Mouse (Mus musculus) embryonic facial prominence, embryonic 13.5 days (tissue): ENCODE measurements around the gene Zfp664. TPM values are rescaled to one million over a fixed set of nuclear protein-coding genes. Genes with fewer than 3 reads are reported as not detected.

ENCODE experiments used
- ATAC-seq: fragments of 200-750 bp; cut with Nextera tagmentation; 2 replicates; pipeline ENCODE4 v1.8.0; 2017; ENCODE audit warnings: low read depth; ENCODE audit not compliant: insufficient number of reproducible peaks, insufficient read depth, low FRiP score, low TSS enrichment
- H3K27ac ChIP-seq: fragments of 300-500 bp; sonication (generic); 2 replicates; pipeline ENCODE4 v1.5.1; 2015; ENCODE audit warnings: moderate library complexity, mild to moderate bottlenecking, inconsistent platforms
- H3K27me3 ChIP-seq: fragments of 300-500 bp; sonication (generic); 2 replicates; pipeline ENCODE4 v1.6.1; 2015; ENCODE audit warnings: mild to moderate bottlenecking, inconsistent platforms
- H3K36me3 ChIP-seq: fragments of 300-500 bp; sonication (generic); 2 replicates; pipeline ENCODE4 v1.6.1; 2015; ENCODE audit warnings: mild to moderate bottlenecking, inconsistent platforms
- H3K4me1 ChIP-seq: fragments of 300-500 bp; sonication (generic); 2 replicates; pipeline ENCODE4 v1.6.1; 2015; ENCODE audit warnings: inconsistent platforms
- H3K4me2 ChIP-seq: fragments of 300-500 bp; sonication (generic); 2 replicates; pipeline ENCODE4 v1.6.1; 2015; ENCODE audit warnings: moderate library complexity, mild to moderate bottlenecking, inconsistent platforms
- H3K4me3 ChIP-seq: fragments of 300-500 bp; sonication (generic); 2 replicates; pipeline ENCODE4 v1.5.1; 2015; ENCODE audit warnings: mild to moderate bottlenecking, inconsistent platforms
- H3K9ac ChIP-seq: fragments of 300-500 bp; sonication (generic); 2 replicates; pipeline ENCODE4 v1.6.1; 2015; ENCODE audit warnings: mild to moderate bottlenecking, inconsistent platforms
- H3K9me3 ChIP-seq: fragments of 300-500 bp; sonication (generic); 2 replicates; pipeline ENCODE4 v1.6.1; 2016; ENCODE audit warnings: inconsistent platforms
- WGBS: fragments of 180-500 bp; shearing (Covaris S2); methylation state at CpG from one replicate; pipeline ENCODE4 v1.1.7; 2015; ENCODE audit warnings: mixed read lengths; 5-methylcytosine and 5-hydroxymethylcytosine counted together
- polyA plus RNA-seq: library from polyadenylated mRNA; unstranded; fragments of >200 nt; fragmentation: Nextera tagmentation; extraction: Ambion mirVana; gene quantifications from 2 replicates; pipeline ENCODE4 v1.2.1, GENCODE M21; 2015

Gene Zfp664
- polyA plus RNA-seq, 1 experiment from 2014 or later = 113 TPM

DNA sequence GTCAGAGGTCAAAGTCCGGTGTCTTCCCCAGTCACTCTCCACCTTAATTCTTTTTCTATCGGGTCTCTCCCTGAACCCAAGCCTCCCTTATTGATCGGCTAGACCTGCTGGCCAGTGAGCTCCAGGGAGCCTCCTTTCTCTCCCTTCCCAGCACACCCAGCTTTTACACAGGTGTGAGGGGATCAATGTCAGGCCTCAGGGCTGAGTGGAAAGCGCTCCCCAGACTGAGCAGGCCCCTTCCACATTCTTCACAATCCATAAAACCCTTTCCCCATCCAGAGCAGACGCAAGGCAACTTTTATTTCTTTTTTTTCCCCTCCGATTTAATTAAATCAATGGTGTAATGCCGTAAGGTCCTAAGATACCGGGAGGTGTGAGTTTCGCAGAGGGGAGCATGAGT, 68.1 kb downstream of the Zfp664 start:
- peaks cover 27% of the 10 kb centered on the region for H3K4me1 ChIP-seq
- no peak overlapping the region for H3K4me3 ChIP-seq
- no peak overlapping the region for H3K4me2 ChIP-seq
- H3K9ac ChIP-seq = 0 out of 2 replicates have a peak overlapping the region, but pooled peaks have one; percentile 44
- WGBS = 20% methylated on average over 9 of the region's 9 CpGs
- no peaks in the 10 kb centered on the region for H3K36me3 ChIP-seq
- no peak for ATAC-seq
- peak overlapping the region; percentile 82 for H3K27ac ChIP-seq
- no peaks in the 10 kb centered on the region; the same call in 1 of the 2 replicates for H3K9me3 ChIP-seq
- no peaks in the 10 kb centered on the region for H3K27me3 ChIP-seq

DNA sequence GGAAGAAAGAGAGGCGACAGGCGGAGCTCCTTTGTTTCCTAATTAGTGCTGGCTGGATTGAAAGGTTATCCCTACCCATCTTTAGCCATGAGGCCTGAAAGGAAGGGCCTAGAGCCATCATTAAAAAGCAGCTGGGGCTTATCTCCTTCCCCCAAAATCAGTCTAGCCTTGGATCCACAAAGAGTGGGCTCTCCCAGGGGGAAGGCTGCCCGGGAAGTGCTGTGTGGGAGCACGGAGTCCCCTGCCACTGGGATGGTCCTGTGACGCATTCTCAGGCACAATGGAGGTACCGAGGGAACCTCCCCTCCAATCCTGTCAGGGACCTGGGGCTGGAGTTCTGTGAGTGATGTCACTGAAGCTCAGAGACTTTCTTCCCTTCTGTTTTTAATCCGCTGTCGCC, 68.6 kb downstream of the Zfp664 start:
- Histone ChIP-seq H3K4me3 (no peak overlapping the region), H3K9me3 (no peaks in the 10 kb centered on the region; the same call in 1 of the 2 replicates), H3K27ac (peak overlapping the region; percentile 82), H3K4me1 (peaks cover 25% of the 10 kb centered on the region), H3K36me3 (no peaks in the 10 kb centered on the region), H3K27me3 (no peaks in the 10 kb centered on the region), H3K4me2 (no peak overlapping the region), H3K9ac (peak overlapping the region; percentile 44)
- 16% methylated on average over 8 of the region's 8 CpGs for WGBS
- no peak for ATAC-seq

DNA sequence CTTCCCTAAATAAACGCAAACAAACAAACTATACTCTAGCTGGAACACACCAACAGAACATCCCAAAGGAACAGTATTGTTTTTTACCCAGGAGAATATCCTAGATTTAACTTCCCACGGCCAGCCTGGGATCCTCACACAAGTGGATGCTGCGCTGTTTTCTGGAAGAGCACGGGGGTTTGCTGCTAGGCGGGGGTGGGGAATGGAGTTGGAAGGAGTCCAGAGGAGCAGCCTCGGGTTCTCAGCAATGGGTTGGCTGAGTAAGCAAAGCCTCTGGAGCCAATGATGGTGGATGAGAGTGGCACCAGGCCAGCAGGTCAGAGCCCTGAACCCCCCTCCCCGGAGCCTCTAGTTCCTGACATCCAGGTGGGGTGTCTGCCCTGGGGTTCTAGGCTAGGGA, 72.1 kb downstream of the Zfp664 start:
- ATAC-seq = no peak
- Histone ChIP-seq H3K9ac (no peak overlapping the region), H3K4me2 (no peak overlapping the region), H3K27me3 (no peaks in the 10 kb centered on the region), H3K27ac (no peak overlapping the region), H3K36me3 (no peaks in the 10 kb centered on the region), H3K4me1 (peaks cover 25% of the 10 kb centered on the region), H3K4me3 (no peak overlapping the region), H3K9me3 (no peaks in the 10 kb centered on the region)
- 62% methylated on average over 7 of the region's 7 CpGs for WGBS

DNA sequence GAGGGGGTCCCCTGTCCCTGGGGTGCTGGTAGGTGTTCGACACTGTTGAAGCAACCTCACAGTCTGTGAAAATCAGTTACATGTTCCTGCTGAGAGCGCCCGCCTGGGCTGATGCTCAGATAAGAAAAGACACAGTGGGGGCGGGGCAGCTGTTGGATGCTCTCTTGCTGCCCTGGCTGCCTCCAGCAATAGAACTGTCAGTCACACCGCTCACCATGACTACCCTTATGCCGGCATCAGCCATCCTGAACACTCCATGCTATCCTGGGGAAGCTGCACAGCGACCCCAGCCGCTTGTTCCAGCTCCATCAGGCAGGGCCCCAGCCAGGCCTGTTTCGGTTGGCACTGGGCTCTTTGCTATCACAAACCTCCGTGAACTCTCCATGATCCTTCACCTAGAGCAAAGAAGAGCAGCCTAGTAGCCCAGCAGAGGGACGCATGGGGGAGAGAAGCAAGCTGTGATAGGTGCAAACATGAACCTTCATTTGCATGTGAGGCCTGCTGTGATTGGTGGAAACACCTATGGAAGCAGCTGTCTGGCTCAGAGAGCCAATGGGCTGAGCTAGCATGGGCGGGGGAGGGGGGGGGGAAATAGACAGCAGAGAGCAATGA, 80.8 kb downstream of the Zfp664 start:
- no peak overlapping the region for H3K4me2 ChIP-seq
- no peaks in the 10 kb centered on the region; the same call in 1 of the 2 replicates for H3K9me3 ChIP-seq
- no peak for ATAC-seq
- no peak overlapping the region for H3K9ac ChIP-seq
- WGBS = 81% methylated on average over 12 of the region's 12 CpGs
- no peaks in the 10 kb centered on the region for H3K36me3 ChIP-seq
- peaks cover 4% of the 10 kb centered on the region; the same call in 1 of the 2 replicates for H3K4me1 ChIP-seq
- no peak overlapping the region for H3K27ac ChIP-seq
- H3K27me3 ChIP-seq = no peaks in the 10 kb centered on the region
- H3K4me3 ChIP-seq = no peak overlapping the region

DNA sequence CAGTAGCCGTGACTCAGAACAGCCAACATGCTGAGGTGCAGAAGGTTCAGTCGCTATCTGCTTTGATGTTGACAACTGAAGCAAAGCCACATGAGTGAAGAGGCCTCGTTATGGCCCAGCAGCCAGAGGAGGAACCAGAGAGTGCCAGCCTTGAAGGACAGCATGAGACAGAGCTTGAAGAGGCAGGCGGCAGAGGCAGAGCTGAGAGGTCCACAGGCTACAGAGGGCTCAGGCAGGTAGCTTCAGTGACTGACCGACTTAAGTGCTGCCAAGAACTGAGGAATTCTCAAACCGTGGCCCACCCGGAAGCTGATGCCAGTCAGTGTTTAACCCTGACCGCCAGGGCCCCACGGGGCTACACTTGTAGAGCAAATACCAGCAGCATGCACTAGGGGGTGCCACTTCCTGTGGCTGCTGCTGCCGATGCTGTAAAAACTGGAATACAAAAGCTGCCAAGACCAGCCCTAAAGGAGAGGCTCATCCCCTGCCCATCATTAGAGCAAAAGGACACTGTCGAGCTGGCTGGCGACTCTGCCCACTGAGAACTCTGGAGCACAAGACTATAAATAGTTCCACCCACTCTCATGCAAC, 81.4 kb downstream of the Zfp664 start:
- H3K4me3 ChIP-seq = no peak overlapping the region
- no peak for ATAC-seq
- WGBS = 65% methylated on average over 12 of the region's 12 CpGs
- no peak overlapping the region for H3K27ac ChIP-seq
- H3K4me1 ChIP-seq = peaks cover 4% of the 10 kb centered on the region; the same call in 1 of the 2 replicates
- no peaks in the 10 kb centered on the region; the same call in 1 of the 2 replicates for H3K9me3 ChIP-seq
- H3K36me3 ChIP-seq = no peaks in the 10 kb centered on the region
- H3K27me3 ChIP-seq = no peaks in the 10 kb centered on the region
- H3K4me2 ChIP-seq = no peak overlapping the region
- H3K9ac ChIP-seq = no peak overlapping the region

GRCm38 (mm10) chr5:124944384-124944783, 81.9 kb downstream of the Zfp664 start:
- no peak for ATAC-seq
- Histone ChIP-seq H3K4me1 (peaks cover 4% of the 10 kb centered on the region; the same call in 1 of the 2 replicates), H3K27ac (no peak overlapping the region), H3K36me3 (no peaks in the 10 kb centered on the region), H3K4me2 (no peak overlapping the region), H3K4me3 (no peak overlapping the region), H3K9me3 (no peaks in the 10 kb centered on the region; the same call in 1 of the 2 replicates), H3K27me3 (no peaks in the 10 kb centered on the region), H3K9ac (no peak overlapping the region)
- 84% methylated on average over 10 of the region's 10 CpGs for WGBS

- WGBS = 78% methylated on average over 4 of the region's 4 CpGs
- H3K4me3 ChIP-seq = no peak overlapping the region
- no peak overlapping the region for H3K27ac ChIP-seq
- no peak overlapping the region for H3K9ac ChIP-seq
- ATAC-seq = no peak
- H3K4me1 ChIP-seq = peaks cover 4% of the 10 kb centered on the region
- no peaks in the 10 kb centered on the region for H3K27me3 ChIP-seq
- no peaks in the 10 kb centered on the region; the same call in 1 of the 2 replicates for H3K9me3 ChIP-seq
- no peak overlapping the region for H3K4me2 ChIP-seq
- no peaks in the 10 kb centered on the region for H3K36me3 ChIP-seq
Observed at GRCm38 (mm10) chr5:124945046-124945445, 82.6 kb downstream of the Zfp664 start.

DNA sequence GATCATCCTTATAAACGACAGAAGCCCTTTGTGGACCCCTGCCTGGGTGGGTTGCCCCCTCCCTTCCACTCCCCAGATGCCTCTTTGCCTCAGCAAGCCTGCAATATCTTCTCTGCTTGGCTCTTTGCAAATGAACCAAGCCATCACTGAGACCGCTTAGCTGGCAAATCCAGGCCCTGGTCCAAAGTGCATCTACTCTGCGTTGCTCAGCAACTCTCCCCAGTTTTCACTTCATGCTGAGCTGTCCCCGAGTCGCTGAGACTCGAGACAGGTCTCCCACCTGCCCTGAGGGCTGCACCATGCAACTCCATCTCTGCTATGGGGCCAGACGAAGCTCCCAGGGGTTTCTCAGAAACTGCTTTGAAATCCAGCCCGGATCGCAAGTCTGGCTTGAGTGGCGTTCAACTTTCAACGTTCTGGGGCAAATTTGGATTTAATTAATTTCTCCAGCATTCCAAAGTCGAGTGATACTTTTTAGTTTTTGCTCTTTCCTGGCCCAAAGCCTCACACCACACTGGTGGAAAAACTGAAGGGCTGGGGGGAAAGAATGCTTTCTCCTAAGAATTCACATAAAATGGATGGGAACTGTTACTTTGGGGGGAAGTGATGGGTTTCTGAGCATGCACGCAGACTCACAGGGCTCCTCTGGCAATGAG, 88.3 kb downstream of the Zfp664 start:
- Histone ChIP-seq H3K27me3 (no peaks in the 10 kb centered on the region), H3K4me3 (no peak overlapping the region), H3K9ac (no peak overlapping the region; the same call in 1 of the 2 replicates), H3K4me1 (peaks cover 49% of the 10 kb centered on the region), H3K27ac (peak overlapping the region; percentile 95), H3K9me3 (no peaks in the 10 kb centered on the region; the same call in 1 of the 2 replicates), H3K4me2 (peak overlapping the region; percentile 4; the same call in 1 of the 2 replicates), H3K36me3 (no peaks in the 10 kb centered on the region)
- 21% methylated on average over 13 of the region's 13 CpGs for WGBS
- ATAC-seq = no peak

DNA sequence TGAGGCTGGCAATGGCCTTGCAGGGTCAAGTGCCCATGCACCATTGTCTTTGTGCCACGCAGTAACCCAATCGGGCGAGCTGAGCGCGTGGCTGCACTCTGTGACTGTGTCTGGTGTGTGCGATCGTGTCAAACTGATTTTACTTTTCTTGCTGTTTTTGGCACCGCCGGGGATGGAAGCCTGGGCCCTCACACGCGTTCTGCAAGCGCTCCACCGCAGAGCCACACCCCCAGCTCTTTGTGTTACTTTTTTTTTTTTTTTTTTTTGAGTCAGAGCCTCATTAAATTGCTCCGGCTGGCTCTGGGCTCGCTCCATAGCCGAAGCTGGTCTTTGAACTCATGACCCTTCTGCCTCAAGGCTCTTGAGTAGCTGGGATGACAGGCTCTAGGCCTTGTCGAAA, 88.8 kb downstream of the Zfp664 start:
- Histone ChIP-seq H3K4me3 (no peak overlapping the region), H3K27ac (peak overlapping the region; percentile 95), H3K36me3 (no peaks in the 10 kb centered on the region), H3K9ac (no peak overlapping the region), H3K9me3 (no peaks in the 10 kb centered on the region; the same call in 1 of the 2 replicates), H3K27me3 (no peaks in the 10 kb centered on the region), H3K4me2 (0 out of 2 replicates have a peak overlapping the region, but pooled peaks have one; percentile 4), H3K4me1 (peaks cover 49% of the 10 kb centered on the region)
- 48% methylated on average over 17 of the region's 17 CpGs for WGBS
- no peak for ATAC-seq
